Mouse (Mus musculus) neural tube, embryonic 15.5 days (tissue): ENCODE measurements around the gene Mink1. TPM values are rescaled to one million over a fixed set of nuclear protein-coding genes. Genes with fewer than 3 reads are reported as not detected.

ENCODE experiments used
- ATAC-seq: fragments of 200-750 bp; cut with Nextera tagmentation; 2 replicates; pipeline ENCODE4 v1.8.0; 2017; ENCODE audit warnings: mild to moderate bottlenecking, moderate TSS enrichment, moderate library complexity; ENCODE audit not compliant: low FRiP score
- H3K27ac ChIP-seq: fragments of 300-500 bp; sonication (generic); replicated peaks from 2 replicates; pipeline ENCODE4 v1.5.1; 2015; ENCODE audit warnings: mild to moderate bottlenecking, inconsistent platforms
- H3K27me3 ChIP-seq: fragments of 300-500 bp; sonication (generic); replicated peaks from 2 replicates; pipeline ENCODE4 v1.6.1; 2015; ENCODE audit warnings: inconsistent platforms
- H3K36me3 ChIP-seq: fragments of 300-500 bp; sonication (generic); 2 replicates; pipeline ENCODE4 v1.6.1; 2015; ENCODE audit warnings: inconsistent platforms
- H3K4me1 ChIP-seq: fragments of 300-500 bp; sonication (generic); 2 replicates; pipeline ENCODE4 v1.6.1; 2015; ENCODE audit warnings: inconsistent platforms
- H3K4me2 ChIP-seq: fragments of 300-500 bp; sonication (generic); 2 replicates; pipeline ENCODE4 v1.6.1; 2015; ENCODE audit warnings: inconsistent platforms, mild to moderate bottlenecking, moderate library complexity
- H3K4me3 ChIP-seq: fragments of 300-500 bp; sonication (generic); replicated peaks from 2 replicates; pipeline ENCODE4 v1.5.1; 2015; ENCODE audit warnings: mild to moderate bottlenecking, inconsistent platforms
- H3K9ac ChIP-seq: fragments of 300-500 bp; sonication (generic); replicated peaks from 2 replicates; pipeline ENCODE4 v1.6.1; 2015; ENCODE audit warnings: mild to moderate bottlenecking, inconsistent platforms
- H3K9me3 ChIP-seq: fragments of 300-500 bp; sonication (generic); replicated peaks from 2 replicates; pipeline ENCODE4 v1.6.1; 2016; ENCODE audit warnings: inconsistent platforms
- WGBS: fragments of 180-500 bp; shearing (Covaris S2); methylation state at CpG from one replicate; pipeline ENCODE4 v1.1.7; 2015; ENCODE audit warnings: mixed read lengths; 5-methylcytosine and 5-hydroxymethylcytosine counted together
- polyA plus RNA-seq: library from polyadenylated mRNA; unstranded; fragments of >200 nt; fragmentation: Nextera tagmentation; extraction: Ambion mirVana; gene quantifications from 2 replicates; pipeline ENCODE4 v1.2.1, GENCODE M21; 2015

Mink1 gene
- polyA plus RNA-seq, 1 experiment from 2014 or later: 16.6 TPM

GRCm38 (mm10) chr11:70595638-70596037 lies 33.0 kb downstream of the Mink1 start:
- Histone ChIP-seq H3K27me3 (no peaks in the 10 kb centered on the region), H3K4me1 (peaks cover 11% of the 10 kb centered on the region; the same call in 1 of the 2 replicates), H3K27ac (peak overlapping the region; percentile 38; the same call in 1 of the 2 replicates), H3K9ac (no peak overlapping the region), H3K4me2 (no peak overlapping the region), H3K9me3 (no peaks in the 10 kb centered on the region), H3K4me3 (no peak overlapping the region), H3K36me3 (peaks cover 32% of the 10 kb centered on the region)
- no peak for ATAC-seq
- WGBS: 83% methylated on average over 2 of the region's 2 CpGs

DNA sequence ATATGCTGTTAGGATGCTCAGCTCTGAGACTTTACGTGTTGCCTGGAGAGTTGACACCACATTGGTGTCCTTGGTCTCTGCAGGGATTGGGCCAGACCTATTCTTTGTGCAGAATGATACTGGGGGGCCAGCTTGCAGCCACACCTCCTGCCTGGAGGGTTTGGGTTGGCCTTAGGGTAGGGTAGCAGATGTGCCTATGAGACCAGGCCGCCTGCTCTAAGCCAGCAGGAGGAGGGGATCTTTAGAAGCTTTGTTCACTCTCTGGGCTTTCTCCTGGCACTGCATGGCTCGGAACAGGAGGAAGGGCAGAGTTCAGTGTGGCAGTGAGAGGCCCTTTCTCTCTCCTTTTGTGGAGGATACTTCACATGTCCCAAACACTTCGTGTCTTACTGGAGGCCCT lies 33.4 kb downstream of the Mink1 start:
- Histone ChIP-seq H3K4me3 (no peak overlapping the region), H3K36me3 (peaks cover 32% of the 10 kb centered on the region), H3K4me2 (no peak overlapping the region), H3K27me3 (no peaks in the 10 kb centered on the region), H3K4me1 (peaks cover 11% of the 10 kb centered on the region; the same call in 1 of the 2 replicates), H3K9me3 (no peaks in the 10 kb centered on the region), H3K27ac (peak overlapping the region; percentile 38; the same call in 1 of the 2 replicates), H3K9ac (no peak overlapping the region)
- no peak for ATAC-seq
- WGBS: 52% methylated on average over 4 of the region's 4 CpGs

GRCm38 (mm10) chr11:70597301-70597700 lies 34.6 kb downstream of the Mink1 start:
- 83% methylated on average over 6 of the region's 6 CpGs for WGBS
- no peaks in the 10 kb centered on the region for H3K27me3 ChIP-seq
- no peak overlapping the region for H3K4me3 ChIP-seq
- no peaks in the 10 kb centered on the region for H3K9me3 ChIP-seq
- ATAC-seq: no peak
- no peak overlapping the region for H3K9ac ChIP-seq
- no peak overlapping the region for H3K4me2 ChIP-seq
- H3K27ac ChIP-seq: no peak overlapping the region
- H3K36me3 ChIP-seq: peaks cover 41% of the 10 kb centered on the region
- peaks cover 11% of the 10 kb centered on the region; the same call in 1 of the 2 replicates for H3K4me1 ChIP-seq

DNA sequence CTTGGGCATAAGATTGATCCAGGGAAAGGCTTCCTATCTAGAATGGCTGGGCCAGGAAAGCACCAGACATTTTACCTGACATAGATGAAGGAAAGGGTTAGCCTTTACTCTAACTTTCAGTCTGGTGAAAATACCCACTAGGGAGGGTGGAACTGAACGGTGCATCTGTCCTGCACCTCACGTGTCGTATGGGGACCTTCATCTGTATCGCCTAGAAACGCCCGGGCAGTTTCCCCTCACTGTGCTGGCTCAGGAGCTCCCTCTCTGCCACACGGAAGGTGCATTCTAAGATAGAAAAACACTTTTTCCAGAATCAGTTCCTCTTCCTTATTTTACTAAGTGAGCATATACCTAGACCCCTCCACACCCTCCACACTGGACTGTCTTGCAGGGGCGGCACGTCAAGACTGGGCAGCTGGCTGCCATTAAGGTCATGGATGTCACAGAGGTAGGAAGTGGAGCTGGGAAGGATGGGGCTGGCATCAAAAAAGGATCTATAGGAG lies 35.8 kb downstream of the Mink1 start:
- H3K9ac ChIP-seq: no peak overlapping the region
- ATAC-seq: no peak
- no peaks in the 10 kb centered on the region for H3K27me3 ChIP-seq
- WGBS: 91% methylated on average over 9 of the region's 9 CpGs
- peaks cover 49% of the 10 kb centered on the region for H3K36me3 ChIP-seq
- no peak overlapping the region for H3K4me3 ChIP-seq
- no peak overlapping the region for H3K27ac ChIP-seq
- peaks cover 11% of the 10 kb centered on the region; the same call in 1 of the 2 replicates for H3K4me1 ChIP-seq
- H3K4me2 ChIP-seq: no peak overlapping the region
- H3K9me3 ChIP-seq: no peaks in the 10 kb centered on the region

DNA sequence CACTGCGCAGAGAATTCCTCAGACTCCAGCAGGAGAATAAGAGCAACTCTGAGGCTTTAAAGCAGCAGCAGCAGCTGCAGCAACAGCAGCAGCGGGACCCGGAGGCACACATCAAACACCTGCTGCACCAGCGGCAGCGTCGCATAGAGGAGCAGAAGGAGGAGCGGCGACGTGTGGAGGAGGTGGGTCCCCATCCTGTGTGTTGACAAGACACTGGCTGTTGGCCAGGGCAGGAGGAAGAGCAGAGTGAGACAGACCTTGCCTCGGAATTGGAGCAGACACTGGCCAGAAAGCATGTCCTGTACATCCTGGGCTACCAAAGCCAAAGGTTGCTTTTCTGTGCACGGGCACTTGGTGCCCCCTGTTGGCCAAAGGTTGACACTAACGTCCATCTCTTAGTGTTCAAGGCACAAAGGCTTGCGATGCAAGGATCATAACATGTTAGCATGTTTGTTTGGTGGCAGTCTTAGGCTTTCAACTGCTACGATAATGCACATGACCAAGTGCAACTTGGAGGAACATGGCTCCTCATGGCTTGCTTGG lies 42.4 kb downstream of the Mink1 start:
- peak; percentile 61; the same call in 1 of the 2 replicates for ATAC-seq
- H3K4me3 ChIP-seq: no peak overlapping the region
- H3K27me3 ChIP-seq: no peaks in the 10 kb centered on the region
- no peaks in the 10 kb centered on the region for H3K4me1 ChIP-seq
- no peaks in the 10 kb centered on the region for H3K9me3 ChIP-seq
- no peak overlapping the region for H3K4me2 ChIP-seq
- 55% methylated on average over 14 of the region's 14 CpGs for WGBS
- no peak overlapping the region for H3K9ac ChIP-seq
- peaks cover 84% of the 10 kb centered on the region for H3K36me3 ChIP-seq
- no peak overlapping the region for H3K27ac ChIP-seq

GRCm38 (mm10) chr11:70606717-70607116 lies 44.0 kb downstream of the Mink1 start:
- H3K4me3 ChIP-seq: no peak overlapping the region
- no peaks in the 10 kb centered on the region for H3K27me3 ChIP-seq
- no peaks in the 10 kb centered on the region for H3K9me3 ChIP-seq
- H3K27ac ChIP-seq: no peak overlapping the region
- H3K4me1 ChIP-seq: no peaks in the 10 kb centered on the region
- no peak overlapping the region for H3K9ac ChIP-seq
- ATAC-seq: no peak
- H3K4me2 ChIP-seq: no peak overlapping the region
- WGBS: 80% methylated on average over 12 of the region's 12 CpGs
- peaks cover 91% of the 10 kb centered on the region for H3K36me3 ChIP-seq

GRCm38 (mm10) chr11:70607611-70608010 lies 44.9 kb downstream of the Mink1 start:
- Histone ChIP-seq H3K9ac (no peak overlapping the region), H3K4me2 (no peak overlapping the region), H3K9me3 (no peaks in the 10 kb centered on the region), H3K4me3 (no peak overlapping the region), H3K4me1 (no peaks in the 10 kb centered on the region), H3K27me3 (no peaks in the 10 kb centered on the region), H3K27ac (no peak overlapping the region), H3K36me3 (peaks cover 90% of the 10 kb centered on the region)
- 92% methylated on average over 9 of the region's 9 CpGs for WGBS
- ATAC-seq: no peak

DNA sequence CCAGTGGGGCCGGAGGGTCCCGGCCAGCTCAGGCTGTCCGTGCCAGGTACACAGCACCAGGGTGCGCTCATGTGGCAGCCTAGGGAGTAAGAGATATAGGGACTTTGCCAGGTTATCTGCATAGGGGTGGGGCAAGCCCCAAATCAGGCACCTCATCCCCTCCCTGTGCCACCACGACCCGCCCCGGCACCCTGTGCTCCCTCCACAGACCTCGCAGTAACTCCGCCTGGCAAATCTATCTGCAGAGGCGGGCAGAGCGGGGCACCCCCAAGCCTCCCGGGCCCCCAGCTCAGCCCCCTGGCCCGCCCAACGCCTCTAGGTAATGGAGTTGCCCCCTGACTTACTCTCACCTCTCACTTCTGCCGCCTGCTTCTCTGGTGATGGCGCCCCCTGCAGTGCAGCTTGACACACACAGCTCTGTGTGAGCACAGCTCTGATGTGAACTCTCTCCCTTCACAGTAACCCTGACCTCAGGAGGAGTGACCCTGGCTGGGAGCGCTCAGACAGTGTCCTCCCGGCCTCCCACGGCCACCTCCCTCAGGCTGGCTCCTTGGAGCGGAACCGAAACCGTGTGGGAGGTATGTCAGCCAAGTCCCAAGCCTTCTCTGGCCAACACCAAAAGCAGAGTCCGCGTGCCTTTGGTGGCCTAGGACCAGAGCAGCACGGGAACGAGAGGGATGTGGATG lies 45.8 kb downstream of the Mink1 start:
- Histone ChIP-seq H3K4me1 (no peaks in the 10 kb centered on the region), H3K36me3 (peaks cover 91% of the 10 kb centered on the region), H3K27ac (no peak overlapping the region), H3K4me2 (no peak overlapping the region), H3K9me3 (no peaks in the 10 kb centered on the region), H3K27me3 (no peaks in the 10 kb centered on the region), H3K9ac (no peak overlapping the region), H3K4me3 (no peak overlapping the region)
- 93% methylated on average over 25 of the region's 26 CpGs for WGBS
- no peak for ATAC-seq

GRCm38 (mm10) chr11:70610752-70611151 lies 48.1 kb downstream of the Mink1 start:
- peaks cover 69% of the 10 kb centered on the region for H3K36me3 ChIP-seq
- WGBS: 91% methylated on average over 4 of the region's 4 CpGs
- no peak for ATAC-seq

DNA sequence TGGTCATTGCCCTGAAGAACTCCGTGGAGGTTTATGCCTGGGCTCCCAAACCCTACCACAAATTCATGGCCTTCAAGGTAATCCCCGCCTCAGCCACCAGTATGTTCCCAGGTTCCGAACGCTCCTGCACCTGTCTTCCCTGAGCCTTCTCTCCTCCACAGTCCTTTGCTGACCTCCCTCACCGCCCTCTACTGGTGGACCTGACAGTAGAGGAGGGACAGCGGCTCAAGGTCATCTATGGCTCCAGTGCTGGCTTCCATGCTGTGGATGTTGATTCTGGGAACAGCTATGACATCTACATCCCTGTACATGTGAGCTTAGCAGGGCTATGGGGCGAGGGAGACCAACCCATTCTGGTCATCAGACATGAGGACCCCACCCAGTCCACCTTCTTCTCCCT lies 49.8 kb downstream of the Mink1 start:
- Histone ChIP-seq H3K4me2 (no peak overlapping the region), H3K27me3 (0 out of 2 replicates have a peak, but pooled peaks cover 5% of the 10 kb centered on the region), H3K27ac (no peak overlapping the region), H3K4me1 (peaks cover 9% of the 10 kb centered on the region), H3K4me3 (no peak overlapping the region), H3K9me3 (no peaks in the 10 kb centered on the region), H3K36me3 (peaks cover 52% of the 10 kb centered on the region), H3K9ac (no peak overlapping the region)
- ATAC-seq: no peak
- WGBS: 84% methylated on average over 7 of the region's 7 CpGs

More at GRCm38 (mm10) chr11:70610752-70611151, 48.1 kb downstream of the Mink1 start:
- Histone ChIP-seq H3K27me3 (no peaks in the 10 kb centered on the region), H3K4me1 (peaks cover 9% of the 10 kb centered on the region), H3K4me3 (no peak overlapping the region), H3K27ac (no peak overlapping the region), H3K4me2 (no peak overlapping the region), H3K9me3 (no peaks in the 10 kb centered on the region), H3K9ac (no peak overlapping the region)

DNA sequence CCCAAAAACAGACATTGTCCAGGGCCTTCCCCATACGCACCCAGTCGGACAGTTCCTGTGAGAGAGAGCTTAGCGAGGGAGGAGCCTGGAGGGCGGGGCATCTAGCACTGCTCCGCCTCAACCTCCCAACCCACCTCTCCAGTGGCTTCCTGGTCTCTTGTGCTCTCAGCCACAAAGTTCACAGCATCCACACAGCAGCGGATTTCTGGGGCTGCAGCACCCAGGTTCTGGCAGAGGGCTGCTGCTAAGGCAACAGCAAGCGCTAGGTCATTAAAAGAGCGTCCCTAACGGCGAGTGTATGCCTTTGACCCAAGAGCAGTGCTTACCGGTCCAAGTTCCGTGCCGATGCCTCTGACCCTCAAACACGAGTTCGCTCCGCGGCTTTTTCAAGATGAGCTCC lies 52.4 kb downstream of the Mink1 start:
- Histone ChIP-seq H3K27me3 (0 out of 2 replicates have a peak, but pooled peaks cover 5% of the 10 kb centered on the region), H3K9ac (peak overlapping the region; percentile 28), H3K4me2 (peak overlapping the region; percentile 58), H3K4me3 (peak overlapping the region; percentile 28), H3K27ac (no peak overlapping the region), H3K9me3 (no peaks in the 10 kb centered on the region), H3K4me1 (peaks cover 9% of the 10 kb centered on the region), H3K36me3 (peaks cover 27% of the 10 kb centered on the region)
- no peak for ATAC-seq
- 3% methylated on average over 17 of the region's 17 CpGs for WGBS

GRCm38 (mm10) chr11:70615516-70616093 lies 52.9 kb downstream of the Mink1 start, which contains the start of gene 4930544D05Rik:
Gene 4930544D05Rik (plus strand): TSS chr11:70615848.
- Histone ChIP-seq H3K9ac (peak within 1 kb of the TSS; percentile 28), H3K9me3 (no peaks in the 10 kb centered on the region), H3K36me3 (peaks cover 23% of the 10 kb centered on the region), H3K4me1 (peaks cover 9% of the 10 kb centered on the region), H3K27ac (no peak within 1 kb of the TSS), H3K4me2 (peak within 1 kb of the TSS; percentile 58), H3K27me3 (0 out of 2 replicates have a peak, but pooled peaks cover 5% of the 10 kb centered on the region), H3K4me3 (peak within 1 kb of the TSS; percentile 28)
- 15% methylated on average over 21 of the region's 21 CpGs for WGBS
- ATAC-seq: no peak
